Mouse (Mus musculus) neural tube, embryonic 13.5 days (tissue): ENCODE results near the gene Zfp385c. TPM values are rescaled to one million over a fixed set of nuclear protein-coding genes. Genes with fewer than 3 reads are reported as not detected.
"Not testable (repeated sequence)": the region's sequence is repeated elsewhere in the genome, so short reads cannot be mapped to it uniquely, and the experiment has no call there.

Experiments
- ATAC-seq: fragments of 200-750 bp; cut with Nextera tagmentation; 2 replicates; pipeline ENCODE4 v1.8.0; 2017; ENCODE audit warnings: low read depth, mild to moderate bottlenecking, moderate TSS enrichment, moderate library complexity
- H3K27ac ChIP-seq: fragments of 300-500 bp; sonication (generic); replicated peaks from 2 replicates; pipeline ENCODE4 v1.5.1; 2015; ENCODE audit warnings: moderate library complexity, mild to moderate bottlenecking, inconsistent platforms
- H3K27me3 ChIP-seq: fragments of 300-500 bp; sonication (generic); 2 replicates; pipeline ENCODE4 v1.6.1; 2015; ENCODE audit warnings: mild to moderate bottlenecking, inconsistent platforms
- H3K36me3 ChIP-seq: fragments of 300-500 bp; sonication (generic); 2 replicates; pipeline ENCODE4 v1.6.1; 2015; ENCODE audit warnings: mild to moderate bottlenecking, inconsistent platforms
- H3K4me1 ChIP-seq: fragments of 300-500 bp; sonication (generic); replicated peaks from 2 replicates; pipeline ENCODE4 v1.6.1; 2015; ENCODE audit warnings: inconsistent platforms
- H3K4me2 ChIP-seq: fragments of 300-500 bp; sonication (generic); 2 replicates; pipeline ENCODE4 v1.6.1; 2015; ENCODE audit warnings: inconsistent platforms, mild to moderate bottlenecking, moderate library complexity
- H3K4me3 ChIP-seq: fragments of 300-500 bp; sonication (generic); 2 replicates; pipeline ENCODE4 v1.5.1; 2015; ENCODE audit warnings: mild to moderate bottlenecking, inconsistent platforms
- H3K9ac ChIP-seq: fragments of 300-500 bp; sonication (generic); 2 replicates; pipeline ENCODE4 v1.6.1; 2015; ENCODE audit warnings: moderate library complexity, mild to moderate bottlenecking, inconsistent platforms
- H3K9me3 ChIP-seq: fragments of 300-500 bp; sonication (generic); 2 replicates; pipeline ENCODE4 v1.6.1; 2016; ENCODE audit warnings: inconsistent platforms
- WGBS: fragments of 180-500 bp; shearing (Covaris S2); methylation state at CpG from one replicate; pipeline ENCODE4 v1.1.7; 2015; 5-methylcytosine and 5-hydroxymethylcytosine counted together
- polyA plus RNA-seq: library from polyadenylated mRNA; unstranded; fragments of >200 nt; fragmentation: Nextera tagmentation; extraction: Ambion mirVana; gene quantifications from 2 replicates; pipeline ENCODE4 v1.2.1, GENCODE M21; 2015

Gene Zfp385c
- polyA plus RNA-seq, 1 experiment from 2014 or later, result 0.21 TPM

DNA sequence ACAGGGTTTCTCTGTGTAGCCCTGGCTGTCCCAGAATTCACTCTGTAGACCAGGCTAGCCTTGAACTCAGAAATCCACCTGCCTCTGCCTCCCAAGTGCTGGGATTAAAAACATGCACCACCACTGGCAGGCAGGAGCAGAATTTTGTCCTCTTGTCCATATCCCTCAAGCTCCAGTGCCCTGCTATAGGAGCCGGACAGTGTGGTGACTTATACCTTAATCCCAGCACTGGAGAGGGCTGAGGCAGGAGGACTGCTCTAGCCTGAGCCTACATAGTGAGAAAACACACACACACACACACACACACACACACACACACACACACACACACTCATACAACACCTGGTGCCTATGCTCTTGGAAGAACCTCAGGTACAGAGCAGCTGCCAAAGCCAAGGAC, 109.8 kb downstream of the Zfp385c start:
- H3K9me3 ChIP-seq, H3K27ac ChIP-seq, H3K4me3 ChIP-seq, H3K4me2 ChIP-seq, H3K4me1 ChIP-seq, ATAC-seq, H3K9ac ChIP-seq, H3K27me3 ChIP-seq: not testable (repeated sequence)
- H3K36me3 ChIP-seq, result peaks cover 94% of the 10 kb centered on the region
- WGBS, result 93% methylated on average over 1 of the region's 1 CpGs

DNA sequence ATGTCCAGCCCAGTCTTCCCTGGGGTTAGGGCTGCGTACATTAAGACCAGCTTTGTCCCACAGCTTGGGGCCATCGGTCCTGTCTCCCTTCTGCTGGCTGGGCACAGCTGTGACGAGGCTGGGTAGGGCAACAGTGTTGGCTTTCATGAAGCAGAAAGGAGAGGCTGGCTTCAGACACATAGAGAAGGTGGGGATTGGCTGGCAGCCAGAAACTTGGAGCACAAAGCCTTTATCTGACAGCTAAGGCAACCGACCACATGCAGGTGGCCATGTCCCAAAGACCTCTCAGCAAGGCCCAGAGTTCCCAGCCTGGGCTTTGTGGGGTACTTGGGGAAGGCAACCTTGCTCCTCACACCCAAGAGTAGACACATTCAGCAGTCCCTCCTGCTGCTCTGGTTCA, 110.5 kb downstream of the Zfp385c start:
- Histone ChIP-seq H3K9ac (no peak overlapping the region), H3K27me3 (no peaks in the 10 kb centered on the region), H3K36me3 (peaks cover 88% of the 10 kb centered on the region), H3K27ac (no peak overlapping the region; the same call in 1 of the 2 replicates), H3K4me3 (no peak overlapping the region), H3K4me2 (no peak overlapping the region), H3K9me3 (no peaks in the 10 kb centered on the region), H3K4me1 (peaks cover 7% of the 10 kb centered on the region)
- 57% methylated on average over 4 of the region's 4 CpGs for WGBS
- no peak; the same call in 1 of the 2 replicates for ATAC-seq

- Histone ChIP-seq H3K9me3 (no peaks in the 10 kb centered on the region), H3K27me3 (no peaks in the 10 kb centered on the region), H3K4me2 (no peak overlapping the region), H3K4me1 (peaks cover 19% of the 10 kb centered on the region), H3K36me3 (peaks cover 73% of the 10 kb centered on the region), H3K9ac (no peak overlapping the region), H3K27ac (no peak overlapping the region), H3K4me3 (no peak overlapping the region)
- 84% methylated on average over 13 of the region's 13 CpGs for WGBS
- ATAC-seq, result no peak
Observed at GRCm38 (mm10) chr11:100580275-100580674, 112.0 kb downstream of the Zfp385c start.

DNA sequence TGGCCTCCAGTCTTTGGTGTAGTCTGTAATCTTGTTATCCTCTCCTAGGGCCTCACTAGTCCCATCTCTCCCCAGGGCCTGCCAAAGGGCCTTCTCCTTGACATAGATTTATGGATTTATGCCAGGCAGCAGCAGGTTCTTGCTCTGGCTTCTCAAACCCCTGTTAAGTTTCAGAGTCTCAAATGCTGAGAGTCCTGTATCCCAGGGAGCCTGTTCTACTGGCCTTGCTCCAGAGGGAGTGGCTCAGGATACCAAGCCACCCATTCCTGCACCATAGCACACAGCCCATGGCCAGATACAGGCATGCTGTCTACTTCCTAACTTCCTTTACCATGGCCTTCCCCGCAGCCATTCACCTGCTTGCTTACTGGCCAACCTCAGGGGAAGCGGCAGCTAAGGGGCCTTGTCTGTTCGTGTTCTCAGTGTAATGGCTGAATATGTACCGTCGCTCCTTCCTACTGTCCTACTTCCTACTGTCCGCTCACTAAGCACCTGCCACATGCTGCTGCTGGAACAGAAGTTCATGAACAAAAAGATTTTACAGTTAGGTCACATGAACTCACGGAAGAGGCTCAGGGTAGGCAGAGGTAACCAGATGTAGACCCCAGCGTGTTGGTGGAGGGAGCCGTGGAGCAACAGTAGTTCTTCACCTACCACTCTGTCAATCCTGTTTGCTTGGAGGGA, 113.0 kb downstream of the Zfp385c start:
- WGBS, result 93% methylated on average over 9 of the region's 9 CpGs
- H3K4me1 ChIP-seq, result peaks cover 28% of the 10 kb centered on the region
- no peak overlapping the region for H3K4me3 ChIP-seq
- peaks cover 63% of the 10 kb centered on the region for H3K36me3 ChIP-seq
- H3K9me3 ChIP-seq, result no peaks in the 10 kb centered on the region
- H3K27me3 ChIP-seq, result no peaks in the 10 kb centered on the region
- no peak overlapping the region for H3K4me2 ChIP-seq
- H3K9ac ChIP-seq, result no peak overlapping the region
- ATAC-seq, result no peak
- no peak overlapping the region for H3K27ac ChIP-seq

DNA sequence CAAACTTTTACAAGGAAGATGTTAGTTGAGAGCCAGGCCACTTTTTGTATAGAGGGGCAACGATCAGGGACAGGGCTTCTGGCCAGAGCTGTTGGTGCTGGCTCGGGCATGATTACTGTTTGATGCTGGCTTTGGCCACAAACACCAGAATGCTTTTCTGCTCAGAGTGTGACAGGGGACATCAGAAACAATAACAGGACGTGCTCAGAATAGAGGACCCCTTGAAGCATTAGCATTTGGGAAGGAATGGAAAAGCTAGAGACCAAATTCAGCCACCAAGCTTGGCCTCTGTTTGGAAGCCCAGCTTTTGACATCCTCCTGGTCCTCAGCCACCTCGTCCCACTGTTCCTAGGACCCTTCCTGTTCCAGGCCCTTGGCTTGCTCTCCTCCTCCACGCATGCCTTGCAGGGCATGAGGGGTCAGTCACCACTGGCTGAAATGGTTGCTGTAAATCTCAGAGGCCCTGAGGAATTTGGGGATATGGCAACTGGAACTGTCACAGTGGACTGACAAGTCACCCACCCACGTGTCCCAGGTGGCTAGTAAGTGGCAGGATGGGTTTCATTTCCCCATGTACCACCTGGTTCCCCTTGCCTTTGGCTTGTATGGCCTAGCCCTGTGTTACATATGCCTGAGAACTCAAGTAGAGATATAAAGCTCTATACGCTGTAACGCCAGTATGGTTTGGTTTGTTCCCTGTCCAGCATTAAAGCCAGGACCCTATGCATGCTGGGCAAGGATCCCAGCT, 114.2 kb downstream of the Zfp385c start:
- Histone ChIP-seq H3K36me3 (peaks cover 50% of the 10 kb centered on the region), H3K9me3 (no peaks in the 10 kb centered on the region), H3K27ac (no peak overlapping the region), H3K4me2 (no peak overlapping the region), H3K9ac (no peak overlapping the region), H3K4me3 (no peak overlapping the region), H3K27me3 (no peaks in the 10 kb centered on the region), H3K4me1 (peaks cover 28% of the 10 kb centered on the region)
- WGBS, result 71% methylated on average over 8 of the region's 8 CpGs
- no peak for ATAC-seq

Other genes with a start within 250 kb of the Zfp385c start
- gene Klhl11, start 219.7 kb downstream of the Zfp385c start, polyA plus RNA-seq, result 10.2 and 12.1 TPM in 2 replicates
- 267 and 279 TPM in 2 replicates for gene Acly, start 164.5 kb downstream of the Zfp385c start, polyA plus RNA-seq
- gene Ttc25, start 146.8 kb downstream of the Zfp385c start, polyA plus RNA-seq, result 2.4 and 2.7 TPM in 2 replicates
- gene Cnp, start 117.6 kb downstream of the Zfp385c start, polyA plus RNA-seq, result 46.0 and 53.2 TPM in 2 replicates
- 109 and 112 TPM in 2 replicates for gene Nkiras2, start 73.2 kb downstream of the Zfp385c start, polyA plus RNA-seq
- gene Dnajc7, start 72.3 kb downstream of the Zfp385c start, polyA plus RNA-seq, result 304 and 317 TPM in 2 replicates
- 2.1 and 4.1 TPM in 2 replicates for gene Dhx58, start 11.8 kb upstream of the Zfp385c start, polyA plus RNA-seq
- gene Kat2a, start 20.0 kb upstream of the Zfp385c start, polyA plus RNA-seq, result 54.7 TPM in 2 replicates
- 0.43 TPM in 1 of 2 replicates, not detected in the other for gene Hspb9, start 21.4 kb upstream of the Zfp385c start, polyA plus RNA-seq
- 30.0 and 35.1 TPM in 2 replicates for gene Rab5c, start 45.8 kb upstream of the Zfp385c start, polyA plus RNA-seq
- gene Kcnh4, start 67.5 kb upstream of the Zfp385c start, polyA plus RNA-seq, result 4.8 and 5.3 TPM in 2 replicates
- gene Hcrt, start 70.5 kb upstream of the Zfp385c start, polyA plus RNA-seq, result 0.56 TPM in 1 of 2 replicates, not detected in the other
- 4.7 and 5.0 TPM in 2 replicates for gene Ghdc, start 78.5 kb upstream of the Zfp385c start, polyA plus RNA-seq
- gene Stat5b, start 158.3 kb upstream of the Zfp385c start, polyA plus RNA-seq, result 17.2 TPM in 2 replicates
- 1.6 and 1.9 TPM in 2 replicates for gene Stat5a, start 166.9 kb upstream of the Zfp385c start, polyA plus RNA-seq
- gene Stat3, start 247.1 kb upstream of the Zfp385c start, polyA plus RNA-seq, result 72.3 and 82.3 TPM in 2 replicates